Mouse (Mus musculus) heart, embryonic 10.5 days (tissue): ENCODE measurements around the gene Stat2. TPM values are rescaled to one million over a fixed set of nuclear protein-coding genes. Genes with fewer than 3 reads are reported as not detected.
"Not testable (repeated sequence)": the region's sequence is repeated elsewhere in the genome, so short reads cannot be mapped to it uniquely, and the experiment has no call there.

Experiments used
- DNase-seq: peaks from one replicate; pipeline ENCODE4 v3.0.0-alpha.2; 2017; ENCODE audit warnings: low spot score
- H3K27ac ChIP-seq: fragments of 300-500 bp; sonication (generic); 2 replicates; pipeline ENCODE4 v1.5.1; 2016; ENCODE audit warnings: mild to moderate bottlenecking
- H3K27me3 ChIP-seq: fragments of 300-500 bp; sonication (generic); 2 replicates; pipeline ENCODE4 v1.6.1; 2016; ENCODE audit warnings: mild to moderate bottlenecking; ENCODE audit not compliant: poor library complexity, insufficient read depth, severe bottlenecking
- H3K36me3 ChIP-seq: fragments of 300-500 bp; sonication (generic); 2 replicates; pipeline ENCODE4 v1.6.1; 2016; ENCODE audit warnings: mild to moderate bottlenecking, moderate library complexity
- H3K4me1 ChIP-seq: fragments of 300-500 bp; sonication (generic); 2 replicates; pipeline ENCODE4 v1.6.1; 2016; ENCODE audit warnings: mild to moderate bottlenecking
- H3K4me3 ChIP-seq: fragments of 300-500 bp; sonication (generic); 2 replicates; pipeline ENCODE4 v1.5.1; 2016; ENCODE audit warnings: mild to moderate bottlenecking, moderate library complexity
- H3K9me3 ChIP-seq: fragments of 300-500 bp; sonication (generic); 2 replicates; pipeline ENCODE4 v1.6.1; 2016; ENCODE audit warnings: mild to moderate bottlenecking, moderate library complexity
- WGBS: fragments of 180-500 bp; shearing (Covaris S2); methylation state at CpG from one replicate; pipeline ENCODE4 v1.1.7; 2016; 5-methylcytosine and 5-hydroxymethylcytosine counted together
- polyA plus RNA-seq: library from polyadenylated mRNA; unstranded; fragments of >200 nt; fragmentation: Nextera tagmentation; extraction: Ambion mirVana; gene quantifications from 2 replicates; pipeline ENCODE4 v1.2.1, GENCODE M21; 2016

Gene Stat2
- polyA plus RNA-seq, 1 experiment from 2014 or later: 10.8 TPM

DNA sequence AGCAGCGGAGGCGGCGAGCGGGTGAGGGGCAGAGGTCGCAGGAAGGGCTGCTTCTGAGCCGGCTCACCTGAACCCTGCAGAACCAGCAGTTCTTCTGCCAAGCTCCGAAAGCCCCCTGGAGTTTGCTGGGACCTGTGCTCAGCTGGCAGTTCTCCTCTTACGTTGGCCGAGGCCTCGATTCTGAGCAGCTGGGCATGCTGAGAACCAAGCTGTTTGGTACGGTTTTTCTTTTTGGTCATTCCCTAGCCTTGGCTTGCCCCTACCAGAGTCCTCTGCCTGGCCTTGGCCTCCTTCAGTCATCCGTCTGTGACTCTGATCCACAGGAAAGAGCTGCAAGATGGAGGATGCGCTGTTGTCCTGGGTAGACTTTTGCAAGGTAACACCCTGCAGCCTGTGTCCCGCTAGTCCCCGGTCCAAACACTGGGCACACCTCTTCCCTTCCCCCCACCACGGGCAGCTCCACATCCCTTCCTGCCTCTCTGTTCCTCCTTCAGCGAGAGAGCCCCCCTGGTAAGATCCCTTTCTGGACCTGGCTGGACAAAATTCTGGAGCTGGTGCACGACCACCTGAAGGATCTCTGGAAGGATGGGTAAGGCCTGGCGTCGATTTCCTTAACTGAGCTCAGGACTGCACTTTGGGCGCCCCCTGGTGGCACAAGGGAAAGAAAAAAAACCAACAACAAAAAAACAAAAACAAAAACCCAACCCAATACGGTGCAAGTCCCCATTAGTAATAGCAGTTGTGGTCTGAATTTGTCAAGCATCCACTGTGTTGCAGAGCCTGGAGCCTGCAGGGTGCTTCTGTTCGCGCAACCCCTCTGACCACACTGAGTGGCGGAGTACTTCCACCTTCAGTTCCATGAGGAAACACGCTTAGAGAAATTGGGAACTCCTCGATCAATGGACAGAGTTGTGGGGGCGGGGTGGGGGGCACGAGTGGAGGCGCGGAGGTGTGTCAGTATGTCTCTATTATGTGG is 13.5 kb downstream of the Stat2 start:
- DNase-seq: no peak
- H3K27me3 ChIP-seq: no peaks in the 10 kb centered on the region
- no peaks in the 10 kb centered on the region for H3K9me3 ChIP-seq
- peaks cover 75% of the 10 kb centered on the region for H3K36me3 ChIP-seq
- H3K27ac ChIP-seq: no peak overlapping the region
- H3K4me1 ChIP-seq: peaks cover 5% of the 10 kb centered on the region; the same call in 1 of the 2 replicates
- WGBS: 61% methylated on average over 31 of the region's 31 CpGs
- H3K4me3 ChIP-seq: no peak overlapping the region

DNA sequence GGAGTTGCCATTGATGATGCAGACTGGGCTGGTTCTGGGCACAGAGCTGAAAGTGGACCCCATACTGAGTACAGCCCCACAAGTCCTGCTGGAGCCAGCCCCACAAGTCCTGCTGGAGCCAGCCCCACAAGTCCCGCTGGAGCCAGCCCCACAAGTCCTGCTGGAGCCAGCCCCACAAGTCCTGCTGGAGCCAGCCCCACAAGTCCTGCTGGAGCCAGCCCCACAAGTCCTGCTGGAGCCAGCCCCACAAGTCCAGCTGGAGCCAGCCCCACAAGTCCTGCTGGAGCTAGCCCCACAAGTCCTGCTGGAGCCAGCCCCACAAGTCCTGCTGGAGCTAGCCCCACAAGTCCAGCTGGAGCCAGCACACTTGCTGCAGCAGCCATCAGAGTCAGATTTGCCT is 20.2 kb downstream of the Stat2 start:
- 68% methylated on average over 1 of the region's 1 CpGs for WGBS
- H3K4me3 ChIP-seq, H3K9me3 ChIP-seq, DNase-seq, H3K27ac ChIP-seq, H3K4me1 ChIP-seq, H3K27me3 ChIP-seq: not testable (repeated sequence)
- H3K36me3 ChIP-seq: peaks cover 40% of the 10 kb centered on the region

DNA sequence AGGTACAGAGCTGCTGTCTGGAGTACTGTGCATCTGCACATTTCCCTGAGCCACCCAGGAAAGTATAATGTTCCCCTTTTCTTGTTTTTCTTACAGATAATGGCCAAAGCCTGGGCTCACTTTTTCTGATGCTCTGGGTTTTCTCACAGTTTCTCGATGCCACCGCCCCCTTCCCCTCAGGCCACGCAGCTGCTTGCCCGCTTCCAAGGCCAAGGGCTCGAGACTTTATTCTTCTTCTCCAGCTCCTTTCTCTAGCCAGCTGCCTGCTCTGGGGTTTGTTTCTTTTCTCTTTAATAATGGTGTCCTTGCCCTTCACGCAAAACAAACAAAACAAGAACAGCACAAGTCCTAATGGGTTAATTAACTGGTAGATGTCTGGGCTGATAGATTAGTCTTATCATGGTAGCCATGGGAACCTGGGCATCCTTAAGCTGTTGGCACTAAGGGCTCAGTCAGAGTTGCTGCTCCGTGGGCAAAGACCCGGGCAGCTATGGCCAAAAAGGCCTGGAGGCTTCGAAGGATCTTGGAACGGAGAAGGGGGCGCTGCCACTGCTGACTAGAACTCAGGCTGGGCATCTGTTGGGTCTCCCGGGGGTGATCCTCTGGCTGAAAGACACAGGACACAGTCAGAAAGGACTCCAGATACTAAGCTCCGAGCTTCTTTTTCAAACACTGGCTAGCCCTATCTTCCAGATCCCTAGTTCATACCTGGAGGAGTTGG is 26.2 kb downstream of the Stat2 start:
- H3K27me3 ChIP-seq: no peaks in the 10 kb centered on the region
- no peak for DNase-seq
- H3K4me3 ChIP-seq: no peak overlapping the region
- peaks cover 9% of the 10 kb centered on the region; the same call in 1 of the 2 replicates for H3K36me3 ChIP-seq
- no peaks in the 10 kb centered on the region for H3K9me3 ChIP-seq
- WGBS: 69% methylated on average over 13 of the region's 13 CpGs
- H3K4me1 ChIP-seq: peaks cover 5% of the 10 kb centered on the region; the same call in 1 of the 2 replicates
- H3K27ac ChIP-seq: 0 out of 2 replicates have a peak overlapping the region, but pooled peaks have one; percentile 10

DNA sequence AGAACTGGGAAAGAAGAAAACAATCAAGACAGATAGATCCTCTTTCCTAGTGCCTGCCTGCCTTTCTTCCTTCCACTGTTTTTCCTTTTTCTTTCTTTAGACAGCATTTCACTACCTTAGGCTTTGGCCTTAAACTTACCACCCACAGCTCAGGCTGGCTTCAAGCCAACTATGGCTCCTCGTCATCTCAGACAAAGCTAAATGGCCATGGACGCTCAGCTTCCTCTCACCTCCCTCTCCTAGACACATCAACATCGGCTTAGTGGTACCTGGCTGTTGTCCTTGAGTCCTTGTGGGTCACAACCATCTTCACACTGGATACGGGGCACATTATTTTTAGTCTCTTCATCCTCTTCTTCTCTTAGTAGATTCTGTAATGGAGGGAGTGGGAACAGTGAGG is 26.9 kb downstream of the Stat2 start:
- WGBS: 82% methylated on average over 4 of the region's 4 CpGs
- no peaks in the 10 kb centered on the region for H3K27me3 ChIP-seq
- no peaks in the 10 kb centered on the region for H3K9me3 ChIP-seq
- H3K36me3 ChIP-seq: peaks cover 4% of the 10 kb centered on the region; the same call in 1 of the 2 replicates
- peaks cover 7% of the 10 kb centered on the region; the same call in 1 of the 2 replicates for H3K4me1 ChIP-seq
- DNase-seq: no peak
- H3K27ac ChIP-seq: peak overlapping the region; percentile 17; the same call in 1 of the 2 replicates
- H3K4me3 ChIP-seq: no peak overlapping the region

DNA sequence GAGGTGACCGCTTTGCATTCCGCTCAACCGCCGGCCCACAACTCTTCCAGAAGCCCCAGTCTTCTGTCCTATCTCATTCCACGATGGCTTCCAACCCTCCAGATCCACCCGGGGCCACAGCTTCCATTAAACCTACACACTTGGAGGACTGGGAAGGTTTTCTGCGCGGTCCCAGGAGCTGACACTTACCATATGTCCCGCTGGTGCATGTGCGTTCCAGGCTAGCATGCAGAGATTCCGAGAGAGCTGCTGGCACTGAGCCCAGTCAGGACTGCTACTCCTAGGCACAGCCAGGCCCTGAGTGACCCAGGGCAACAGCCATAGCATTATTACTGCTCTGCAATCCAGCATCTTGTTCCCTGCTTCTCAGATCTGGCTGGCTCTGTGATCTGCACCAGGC is 27.3 kb downstream of the Stat2 start:
- WGBS: 61% methylated on average over 11 of the region's 11 CpGs
- no peak overlapping the region for H3K4me3 ChIP-seq
- H3K4me1 ChIP-seq: peaks cover 11% of the 10 kb centered on the region; the same call in 1 of the 2 replicates
- H3K9me3 ChIP-seq: no peaks in the 10 kb centered on the region
- peak; percentile 83 for DNase-seq
- H3K36me3 ChIP-seq: no peaks in the 10 kb centered on the region
- H3K27me3 ChIP-seq: no peaks in the 10 kb centered on the region
- peak overlapping the region; percentile 17 for H3K27ac ChIP-seq

DNA sequence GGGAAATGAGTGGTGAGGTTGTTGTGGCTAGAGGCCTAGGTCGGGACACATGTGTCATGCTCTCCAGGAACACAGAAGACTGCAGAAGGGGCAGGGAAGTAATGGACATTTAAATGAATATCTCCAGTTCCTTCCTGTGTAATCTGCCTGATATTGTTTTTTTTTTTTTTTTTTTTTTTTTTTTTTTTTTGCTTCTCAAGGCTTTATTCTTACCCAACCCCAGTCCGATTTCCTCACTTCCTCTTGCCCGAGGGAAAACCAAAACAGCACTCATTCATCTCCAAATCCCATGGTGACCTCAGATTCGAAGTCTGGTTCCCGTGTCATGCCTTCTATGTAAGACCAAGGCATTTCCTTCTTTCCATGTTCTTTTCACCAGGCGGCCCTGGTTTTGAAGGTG is 27.9 kb downstream of the Stat2 start:
- no peaks in the 10 kb centered on the region for H3K9me3 ChIP-seq
- WGBS: 62% methylated on average over 6 of the region's 6 CpGs
- DNase-seq: no peak

DNA sequence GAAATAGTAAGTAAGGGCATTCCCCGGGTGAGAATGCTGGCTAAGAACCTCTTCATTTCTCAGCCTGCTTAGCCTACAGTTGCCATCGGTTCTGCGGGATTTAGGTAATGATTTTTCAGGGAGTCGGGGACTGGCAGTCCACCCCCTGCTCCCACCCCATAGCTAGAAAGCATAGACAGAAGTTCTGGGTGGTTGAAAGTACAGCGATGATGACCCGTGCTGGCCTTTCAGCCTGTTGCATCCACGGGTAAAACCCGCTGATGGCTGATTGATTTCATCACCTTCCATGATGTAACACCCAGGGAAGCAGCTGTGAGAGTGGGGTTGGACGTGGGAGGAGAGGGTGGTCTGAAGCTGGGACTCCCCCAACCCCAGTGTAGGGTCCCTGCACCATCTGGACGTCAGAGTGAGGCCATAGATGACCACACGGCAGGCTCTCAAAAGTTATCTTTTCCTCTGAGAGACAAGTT is 28.4 kb downstream of the Stat2 start, which contains the start of gene Il23a:
Gene Il23a, minus strand, starts transcription at position 51 of the 470 bp plus-strand sequence.
- peak within 1 kb of the TSS; percentile 17 for H3K27ac ChIP-seq
- no peak for DNase-seq
- WGBS: 76% methylated on average over 11 of the region's 11 CpGs
- no peaks in the 10 kb centered on the region for H3K9me3 ChIP-seq
- no peaks in the 10 kb centered on the region for H3K27me3 ChIP-seq
- H3K4me1 ChIP-seq: peaks cover 12% of the 10 kb centered on the region
- no peak within 1 kb of the TSS for H3K4me3 ChIP-seq
- no peaks in the 10 kb centered on the region for H3K36me3 ChIP-seq

More for the DNA sequence above, 27.9 kb downstream of the Stat2 start:
- Histone ChIP-seq H3K4me1 (peaks cover 12% of the 10 kb centered on the region; the same call in 1 of the 2 replicates), H3K4me3 (no peak overlapping the region), H3K27me3 (no peaks in the 10 kb centered on the region), H3K27ac (peak overlapping the region; percentile 17; the same call in 1 of the 2 replicates), H3K36me3 (no peaks in the 10 kb centered on the region)

DNA sequence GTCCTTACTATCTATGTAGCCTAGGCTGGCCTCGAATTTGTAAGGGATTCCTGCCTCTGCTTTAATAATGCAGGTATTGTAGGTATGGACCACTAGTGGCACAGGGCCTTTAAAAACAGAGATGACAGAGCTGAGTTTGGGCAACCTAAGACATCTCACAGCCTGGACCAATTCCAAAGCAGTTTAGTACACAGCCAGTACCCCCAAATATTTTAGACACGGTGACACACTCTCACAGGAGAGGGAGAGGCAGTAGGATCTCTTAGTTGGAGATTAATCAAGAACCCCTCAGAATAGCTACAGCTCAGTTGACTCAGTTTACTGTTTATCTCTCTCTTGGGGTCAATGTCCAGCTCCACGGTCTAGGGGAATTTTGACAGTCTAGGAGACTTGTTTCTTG is 32.0 kb downstream of the Stat2 start:
- 37% methylated on average over 3 of the region's 3 CpGs for WGBS

DNA sequence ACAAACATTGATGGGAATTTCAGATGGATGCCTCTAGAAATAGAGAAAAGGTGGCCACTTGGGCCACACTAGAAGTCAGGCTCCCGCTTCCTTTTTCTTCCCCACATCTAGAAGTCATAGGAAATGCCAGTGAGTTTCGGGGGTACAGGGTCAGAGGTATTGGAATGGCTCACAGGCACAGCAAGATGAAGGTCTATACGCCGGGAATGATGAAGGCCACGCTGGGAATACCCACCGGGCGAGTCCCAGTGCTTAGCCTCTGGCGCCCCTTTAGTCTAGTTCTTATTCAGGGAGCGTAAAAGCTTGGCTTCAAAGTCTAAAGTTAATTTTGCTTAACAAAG is 32.4 kb downstream of the Stat2 start:
- Histone ChIP-seq H3K4me3 (peak overlapping the region; percentile 74), H3K9me3 (no peaks in the 10 kb centered on the region), H3K4me1 (peaks cover 16% of the 10 kb centered on the region), H3K27me3 (no peaks in the 10 kb centered on the region), H3K27ac (peak overlapping the region; percentile 96), H3K36me3 (peaks cover 8% of the 10 kb centered on the region)
- WGBS: under 1% methylated on average over 9 of the region's 9 CpGs
- no peak for DNase-seq

More for the DNA sequence above, 32.0 kb downstream of the Stat2 start:
- Histone ChIP-seq H3K4me3 (peak overlapping the region; percentile 74), H3K9me3 (no peaks in the 10 kb centered on the region), H3K4me1 (peaks cover 20% of the 10 kb centered on the region), H3K27me3 (no peaks in the 10 kb centered on the region), H3K36me3 (peaks cover 8% of the 10 kb centered on the region), H3K27ac (peak overlapping the region; percentile 96)
- DNase-seq: no peak

DNA sequence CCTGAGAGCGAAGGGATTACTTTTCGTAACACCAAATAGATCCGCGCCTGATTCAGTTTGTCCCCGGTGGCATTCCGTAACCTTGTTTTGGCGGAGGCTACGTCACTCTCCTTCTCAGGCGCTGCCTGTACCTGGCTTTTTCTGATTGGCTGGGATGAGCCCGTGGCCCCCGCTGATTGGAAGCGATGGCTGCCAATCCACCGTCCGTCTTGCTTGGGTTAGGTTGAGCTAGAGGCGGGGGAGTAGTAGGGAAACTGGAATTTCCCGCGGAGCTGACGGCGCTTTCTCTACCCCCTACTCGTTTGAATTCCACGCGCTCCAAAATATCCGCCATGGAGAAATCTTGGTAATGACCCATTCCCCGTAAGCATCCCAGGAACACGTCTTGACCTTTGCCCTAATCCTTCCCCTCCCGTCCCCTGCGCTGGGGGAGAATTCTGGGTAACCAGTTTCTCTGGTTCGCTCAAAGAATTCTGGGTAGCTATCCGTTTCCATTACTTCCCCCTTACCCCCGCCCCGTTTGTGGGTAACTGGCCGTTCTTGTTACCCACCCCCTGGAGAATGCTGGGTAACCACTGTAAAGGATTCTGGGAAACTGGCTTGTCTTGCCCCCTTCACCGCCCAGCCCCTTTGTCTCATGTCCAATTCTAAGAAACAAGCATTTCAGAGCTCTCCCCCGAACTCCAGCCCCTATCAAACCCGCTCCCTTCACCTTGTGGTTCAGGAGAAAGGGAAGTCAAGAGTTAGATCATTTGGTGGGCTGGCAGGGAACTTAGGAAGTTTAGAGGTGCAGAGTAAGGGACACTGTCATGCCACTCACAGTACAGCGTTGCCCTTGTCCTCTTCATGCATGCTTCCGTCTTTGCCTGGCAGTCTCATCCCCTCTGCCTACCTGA is 33.0 kb downstream of the Stat2 start, which contains the start of gene Pan2:
Gene Pan2, plus strand, starts transcription at position 210 of the 896 bp plus-strand sequence.
- H3K36me3 ChIP-seq: peaks cover 14% of the 10 kb centered on the region
- no peaks in the 10 kb centered on the region for H3K9me3 ChIP-seq
- H3K4me3 ChIP-seq: peak within 1 kb of the TSS; percentile 74
- DNase-seq: peak; percentile 100
- peaks cover 15% of the 10 kb centered on the region for H3K4me1 ChIP-seq
- no peaks in the 10 kb centered on the region for H3K27me3 ChIP-seq
- H3K27ac ChIP-seq: peak within 1 kb of the TSS; percentile 96
- 2% methylated on average over 37 of the region's 37 CpGs for WGBS

DNA sequence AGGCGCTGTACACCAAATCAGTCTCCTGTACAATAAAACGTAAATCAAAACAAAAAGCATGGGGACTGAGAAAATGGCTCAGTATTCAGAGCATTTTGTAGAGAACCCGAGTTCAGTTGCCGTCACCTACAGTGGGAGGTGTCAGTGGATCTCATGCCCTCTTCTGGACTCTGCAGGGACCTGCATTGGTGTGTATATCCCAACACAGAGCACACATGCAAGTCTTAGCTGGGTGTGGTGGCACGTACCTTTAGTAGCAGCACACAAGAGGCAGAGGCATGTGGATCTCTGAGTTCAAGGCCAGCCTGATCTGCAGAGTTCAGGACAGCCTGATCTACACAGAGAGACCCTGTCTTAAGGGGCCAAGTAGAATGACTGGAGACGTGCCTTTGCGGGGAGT is 39.3 kb downstream of the Stat2 start:
- peaks cover 59% of the 10 kb centered on the region for H3K36me3 ChIP-seq

DNA sequence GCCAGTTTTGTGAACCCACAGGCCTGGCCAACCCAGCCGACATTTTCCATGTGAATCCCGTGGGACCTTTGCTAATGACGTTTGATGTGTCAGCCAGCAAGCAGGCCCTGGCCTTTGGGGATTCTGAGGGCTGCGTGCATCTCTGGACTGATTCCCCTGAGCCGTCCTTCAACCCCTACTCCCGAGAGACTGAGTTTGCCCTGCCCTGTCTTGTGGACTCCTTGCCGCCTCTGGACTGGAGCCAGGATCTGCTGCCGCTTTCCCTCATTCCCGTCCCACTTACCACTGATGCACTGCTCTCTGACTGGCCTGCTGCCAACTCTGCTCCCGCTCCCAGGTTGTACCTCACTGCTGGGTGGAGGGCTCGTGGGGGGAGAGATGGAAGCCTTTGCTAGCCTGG is 39.8 kb downstream of the Stat2 start:
- no peaks in the 10 kb centered on the region for H3K9me3 ChIP-seq
- peak overlapping the region; percentile 71; the same call in 1 of the 2 replicates for H3K27ac ChIP-seq
- H3K4me3 ChIP-seq: peak overlapping the region; percentile 23; the same call in 1 of the 2 replicates
- no peaks in the 10 kb centered on the region for H3K27me3 ChIP-seq
- peaks cover 62% of the 10 kb centered on the region for H3K36me3 ChIP-seq
- H3K4me1 ChIP-seq: peaks cover 19% of the 10 kb centered on the region
- WGBS: 49% methylated on average over 11 of the region's 11 CpGs
- peak; percentile 82 for DNase-seq

More for the DNA sequence above, 39.3 kb downstream of the Stat2 start:
- 92% methylated on average over 7 of the region's 7 CpGs for WGBS
- H3K4me3 ChIP-seq: no peak overlapping the region
- no peak for DNase-seq
- no peaks in the 10 kb centered on the region for H3K27me3 ChIP-seq
- H3K9me3 ChIP-seq: no peaks in the 10 kb centered on the region
- H3K4me1 ChIP-seq: peaks cover 19% of the 10 kb centered on the region
- peak overlapping the region; percentile 71; the same call in 1 of the 2 replicates for H3K27ac ChIP-seq
